Mouse (Mus musculus): ENCODE data around the gene Nf1. TPM values are rescaled to one million over a fixed set of nuclear protein-coding genes. Genes with fewer than 3 reads are reported as not detected.

The Nf1 gene
- polyA plus RNA-seq, 1 experiment from 2014 or later, result 8.8 TPM

- Histone ChIP-seq H3K27ac (replicated peaks; ENCODE audit: low read depth, low read length) (no peak overlapping the region), H3K27me3 (replicated peaks; ENCODE audit: control insufficient read depth, insufficient read depth, low read length) (no peaks in the 10 kb centered on the region), H3K9me3 (ENCODE audit: control insufficient read depth, low read length) (no peaks in the 10 kb centered on the region), H3K4me1 (ENCODE audit: control insufficient read depth, insufficient read depth, low read length) (no peaks in the 10 kb centered on the region), H3K4me3 (ENCODE audit: low read depth, low read length) (no peak overlapping the region), H3K4me2 (ENCODE audit: low read depth, low read length) (no peak overlapping the region), H3K9ac (ENCODE audit: low read depth, low read length) (no peak overlapping the region), H3K36me3 (ENCODE audit: control insufficient read depth, insufficient read depth, low read length) (peaks cover 62% of the 10 kb centered on the region)
- DNase-seq (ENCODE audit: low spot score), result no peak
- no peak for ATAC-seq (ENCODE audit: low read depth)
Observed at GRCm38 (mm10) chr11:79452966-79453365, 113.5 kb downstream of the Nf1 start.

GRCm38 (mm10) chr11:79457928-79458327, 118.4 kb downstream of the Nf1 start:
- Histone ChIP-seq H3K9me3 (ENCODE audit: control insufficient read depth, low read length) (no peaks in the 10 kb centered on the region), H3K4me3 (ENCODE audit: low read depth, low read length) (no peak overlapping the region), H3K36me3 (ENCODE audit: control insufficient read depth, insufficient read depth, low read length) (peaks cover 66% of the 10 kb centered on the region), H3K4me2 (ENCODE audit: low read depth, low read length) (no peak overlapping the region), H3K9ac (ENCODE audit: low read depth, low read length) (no peak overlapping the region), H3K4me1 (ENCODE audit: control insufficient read depth, insufficient read depth, low read length) (no peaks in the 10 kb centered on the region), H3K27me3 (replicated peaks; ENCODE audit: control insufficient read depth, insufficient read depth, low read length) (no peaks in the 10 kb centered on the region), H3K27ac (replicated peaks; ENCODE audit: low read depth, low read length) (no peak overlapping the region)
- DNase-seq (ENCODE audit: low spot score) (no peak), ATAC-seq (ENCODE audit: low read depth) (no peak)
- 84% methylated on average over 3 of the region's 3 CpGs for WGBS

GRCm38 (mm10) chr11:79459846-79460245, 120.4 kb downstream of the Nf1 start:
- Histone ChIP-seq H3K9ac (ENCODE audit: low read depth, low read length) (no peak overlapping the region), H3K27ac (replicated peaks; ENCODE audit: low read depth, low read length) (no peak overlapping the region), H3K4me1 (ENCODE audit: control insufficient read depth, insufficient read depth, low read length) (no peaks in the 10 kb centered on the region), H3K9me3 (ENCODE audit: control insufficient read depth, low read length) (no peaks in the 10 kb centered on the region), H3K4me2 (ENCODE audit: low read depth, low read length) (no peak overlapping the region), H3K36me3 (ENCODE audit: control insufficient read depth, insufficient read depth, low read length) (peaks cover 60% of the 10 kb centered on the region), H3K27me3 (replicated peaks; ENCODE audit: control insufficient read depth, insufficient read depth, low read length) (no peaks in the 10 kb centered on the region), H3K4me3 (ENCODE audit: low read depth, low read length) (no peak overlapping the region)
- ATAC-seq (ENCODE audit: low read depth), result no peak
- DNase-seq (ENCODE audit: low spot score), result no peak
- 91% methylated on average over 4 of the region's 4 CpGs for WGBS

- no peak overlapping the region for H3K27ac ChIP-seq (replicated peaks; ENCODE audit: low read depth, low read length)
- no peaks in the 10 kb centered on the region for H3K27me3 ChIP-seq (replicated peaks; ENCODE audit: control insufficient read depth, insufficient read depth, low read length)
- no peak overlapping the region for H3K9ac ChIP-seq (ENCODE audit: low read depth, low read length)
- H3K9me3 ChIP-seq (ENCODE audit: control insufficient read depth, low read length), result no peaks in the 10 kb centered on the region
- no peak overlapping the region for H3K4me2 ChIP-seq (ENCODE audit: low read depth, low read length)
- H3K4me1 ChIP-seq (ENCODE audit: control insufficient read depth, insufficient read depth, low read length), result no peaks in the 10 kb centered on the region
- H3K36me3 ChIP-seq (ENCODE audit: control insufficient read depth, insufficient read depth, low read length), result peaks cover 58% of the 10 kb centered on the region
- peak; percentile 9 for DNase-seq (ENCODE audit: low spot score)
- ATAC-seq (ENCODE audit: low read depth), result no peak
- no peak overlapping the region for H3K4me3 ChIP-seq (ENCODE audit: low read depth, low read length)
- 74% methylated on average over 3 of the region's 3 CpGs for WGBS
Observed at GRCm38 (mm10) chr11:79460756-79461450, 121.4 kb downstream of the Nf1 start.

- ATAC-seq (ENCODE audit: low read depth) (no peak), DNase-seq (ENCODE audit: low spot score) (no peak)
- no peak overlapping the region for H3K4me2 ChIP-seq (ENCODE audit: low read depth, low read length)
- no peaks in the 10 kb centered on the region for H3K4me1 ChIP-seq (ENCODE audit: control insufficient read depth, insufficient read depth, low read length)
- H3K27ac ChIP-seq (replicated peaks; ENCODE audit: low read depth, low read length), result no peak overlapping the region
- H3K27me3 ChIP-seq (replicated peaks; ENCODE audit: control insufficient read depth, insufficient read depth, low read length), result no peaks in the 10 kb centered on the region
- peaks cover 55% of the 10 kb centered on the region for H3K36me3 ChIP-seq (ENCODE audit: control insufficient read depth, insufficient read depth, low read length)
- 67% methylated on average over 1 of the region's 1 CpGs for WGBS
- H3K9me3 ChIP-seq (ENCODE audit: control insufficient read depth, low read length), result no peaks in the 10 kb centered on the region
- no peak overlapping the region for H3K4me3 ChIP-seq (ENCODE audit: low read depth, low read length)
- no peak overlapping the region for H3K9ac ChIP-seq (ENCODE audit: low read depth, low read length)
Observed at GRCm38 (mm10) chr11:79468097-79468496, 128.6 kb downstream of the Nf1 start.

- no peak overlapping the region for H3K4me2 ChIP-seq (ENCODE audit: low read depth, low read length)
- H3K27ac ChIP-seq (replicated peaks; ENCODE audit: low read depth, low read length), result no peak overlapping the region
- H3K4me3 ChIP-seq (ENCODE audit: low read depth, low read length), result no peak overlapping the region
- no peaks in the 10 kb centered on the region for H3K27me3 ChIP-seq (replicated peaks; ENCODE audit: control insufficient read depth, insufficient read depth, low read length)
- 85% methylated on average over 6 of the region's 6 CpGs for WGBS
- H3K36me3 ChIP-seq (ENCODE audit: control insufficient read depth, insufficient read depth, low read length), result peaks cover 38% of the 10 kb centered on the region
- H3K9ac ChIP-seq (ENCODE audit: low read depth, low read length), result no peak overlapping the region
- H3K9me3 ChIP-seq (ENCODE audit: control insufficient read depth, low read length), result no peaks in the 10 kb centered on the region
- DNase-seq (ENCODE audit: low spot score) (no peak), ATAC-seq (ENCODE audit: low read depth) (no peak)
- no peaks in the 10 kb centered on the region for H3K4me1 ChIP-seq (ENCODE audit: control insufficient read depth, insufficient read depth, low read length)
Observed at GRCm38 (mm10) chr11:79483392-79483791, 143.9 kb downstream of the Nf1 start.

GRCm38 (mm10) chr11:79483876-79484528, 144.5 kb downstream of the Nf1 start:
- ATAC-seq (ENCODE audit: low read depth), result no peak
- peak; percentile 53 for DNase-seq (ENCODE audit: low spot score)
- 59% methylated on average over 7 of the region's 7 CpGs for WGBS

GRCm38 (mm10) chr11:79484721-79485120, 145.2 kb downstream of the Nf1 start:
- ATAC-seq (ENCODE audit: low read depth) (no peak), DNase-seq (ENCODE audit: low spot score) (no peak)
- Histone ChIP-seq H3K27me3 (replicated peaks; ENCODE audit: control insufficient read depth, insufficient read depth, low read length) (no peaks in the 10 kb centered on the region), H3K4me1 (ENCODE audit: control insufficient read depth, insufficient read depth, low read length) (no peaks in the 10 kb centered on the region), H3K4me3 (ENCODE audit: low read depth, low read length) (no peak overlapping the region), H3K9ac (ENCODE audit: low read depth, low read length) (no peak overlapping the region), H3K9me3 (ENCODE audit: control insufficient read depth, low read length) (no peaks in the 10 kb centered on the region), H3K27ac (replicated peaks; ENCODE audit: low read depth, low read length) (no peak overlapping the region), H3K4me2 (ENCODE audit: low read depth, low read length) (no peak overlapping the region), H3K36me3 (ENCODE audit: control insufficient read depth, insufficient read depth, low read length) (peaks cover 29% of the 10 kb centered on the region)

More at GRCm38 (mm10) chr11:79483876-79484528, 144.5 kb downstream of the Nf1 start:
- Histone ChIP-seq H3K9me3 (ENCODE audit: control insufficient read depth, low read length) (no peaks in the 10 kb centered on the region), H3K4me3 (ENCODE audit: low read depth, low read length) (no peak overlapping the region), H3K4me1 (ENCODE audit: control insufficient read depth, insufficient read depth, low read length) (no peaks in the 10 kb centered on the region), H3K36me3 (ENCODE audit: control insufficient read depth, insufficient read depth, low read length) (peaks cover 33% of the 10 kb centered on the region), H3K27me3 (replicated peaks; ENCODE audit: control insufficient read depth, insufficient read depth, low read length) (no peaks in the 10 kb centered on the region), H3K4me2 (ENCODE audit: low read depth, low read length) (no peak overlapping the region), H3K9ac (ENCODE audit: low read depth, low read length) (no peak overlapping the region), H3K27ac (replicated peaks; ENCODE audit: low read depth, low read length) (no peak overlapping the region)

All from embryonic facial prominence, embryonic 14.5 days (tissue).